Mouse (Mus musculus): ENCODE measurements around the gene Bmp8a. TPM values are rescaled to one million over a fixed set of nuclear protein-coding genes. Genes with fewer than 3 reads are reported as not detected.
"Not testable (repeated sequence)": the region's sequence is repeated elsewhere in the genome, so short reads cannot be mapped to it uniquely, and the experiment has no call there.

Gene Bmp8a
- polyA plus RNA-seq, 1 experiment = not detected

GRCm38 (mm10) chr4:123358613-123359012 lies 15.6 kb upstream of the Bmp8a start:
- Histone ChIP-seq H3K27ac (ENCODE audit: insufficient read depth, low read length) (no peak overlapping the region), H3K4me1 (ENCODE audit: control insufficient read depth, insufficient read depth, low read length) (no peaks in the 10 kb centered on the region), H3K4me3 (ENCODE audit: insufficient read depth, low read length) (no peak overlapping the region)
- TF ChIP-seq POLR2A (IDR thresholded peaks at IDR 0.05; ENCODE audit: low read depth, low read length) (no peak), CTCF (IDR thresholded peaks at IDR 0.05; ENCODE audit: borderline replicate concordance, insufficient read depth, low read length) (no peak)

- H3K4me1 ChIP-seq (ENCODE audit: control insufficient read depth, insufficient read depth, low read length) = no peaks in the 10 kb centered on the region
These were observed 12.9 kb upstream of the Bmp8a start for GRCm38 (mm10) chr4:123355941-123356340.

GRCm38 (mm10) chr4:123353271-123353877 lies 10.3 kb upstream of the Bmp8a start:
- no peak for TF ChIP-seq CTCF (IDR thresholded peaks at IDR 0.05; ENCODE audit: borderline replicate concordance, insufficient read depth, low read length)
- TF ChIP-seq POLR2A (IDR thresholded peaks at IDR 0.05; ENCODE audit: low read depth, low read length) = no peak
- H3K4me3 ChIP-seq (ENCODE audit: insufficient read depth, low read length) = no peak overlapping the region
- no peak overlapping the region for H3K27ac ChIP-seq (ENCODE audit: insufficient read depth, low read length)
- no peaks in the 10 kb centered on the region for H3K4me1 ChIP-seq (ENCODE audit: control insufficient read depth, insufficient read depth, low read length)

More at GRCm38 (mm10) chr4:123355941-123356340, 12.9 kb upstream of the Bmp8a start:
- H3K27ac ChIP-seq (ENCODE audit: insufficient read depth, low read length) = no peak overlapping the region
- no peak overlapping the region for H3K4me3 ChIP-seq (ENCODE audit: insufficient read depth, low read length)
- TF ChIP-seq POLR2A (IDR thresholded peaks at IDR 0.05; ENCODE audit: low read depth, low read length) (no peak), CTCF (IDR thresholded peaks at IDR 0.05; ENCODE audit: borderline replicate concordance, insufficient read depth, low read length) (no peak)

GRCm38 (mm10) chr4:123343471-123343789 lies 378 bp upstream of the Bmp8a start:
- no peak for TF ChIP-seq CTCF (IDR thresholded peaks at IDR 0.05; ENCODE audit: borderline replicate concordance, insufficient read depth, low read length)
- no peak for TF ChIP-seq POLR2A (IDR thresholded peaks at IDR 0.05; ENCODE audit: low read depth, low read length)

GRCm38 (mm10) chr4:123342091-123342641 lies 886 bp downstream of the Bmp8a start:
- H3K4me1 ChIP-seq (ENCODE audit: control insufficient read depth, insufficient read depth, low read length) = peaks cover 5% of the 10 kb centered on the region; the same call in 1 of the 2 replicates
- TF ChIP-seq CTCF (IDR thresholded peaks at IDR 0.05; ENCODE audit: borderline replicate concordance, insufficient read depth, low read length) = no peak
- TF ChIP-seq POLR2A (IDR thresholded peaks at IDR 0.05; ENCODE audit: low read depth, low read length) = no peak
- H3K27ac ChIP-seq (ENCODE audit: insufficient read depth, low read length) = no peak overlapping the region
- H3K4me3 ChIP-seq (ENCODE audit: insufficient read depth, low read length) = peak overlapping the region; percentile 47

More at GRCm38 (mm10) chr4:123343471-123343789, 378 bp upstream of the Bmp8a start:
- H3K4me3 ChIP-seq (ENCODE audit: insufficient read depth, low read length) = peak overlapping the region; percentile 47
- H3K4me1 ChIP-seq (ENCODE audit: control insufficient read depth, insufficient read depth, low read length) = peaks cover 5% of the 10 kb centered on the region; the same call in 1 of the 2 replicates
- no peak overlapping the region for H3K27ac ChIP-seq (ENCODE audit: insufficient read depth, low read length)

GRCm38 (mm10) chr4:123340232-123340631 lies 2.8 kb downstream of the Bmp8a start:
- no peak overlapping the region for H3K4me3 ChIP-seq (ENCODE audit: insufficient read depth, low read length)
- H3K4me1 ChIP-seq (ENCODE audit: control insufficient read depth, insufficient read depth, low read length) = peaks cover 7% of the 10 kb centered on the region; the same call in 1 of the 2 replicates
- no peak overlapping the region for H3K27ac ChIP-seq (ENCODE audit: insufficient read depth, low read length)
- TF ChIP-seq POLR2A (IDR thresholded peaks at IDR 0.05; ENCODE audit: low read depth, low read length) = no peak
- no peak for TF ChIP-seq CTCF (IDR thresholded peaks at IDR 0.05; ENCODE audit: borderline replicate concordance, insufficient read depth, low read length)

GRCm38 (mm10) chr4:123337693-123338092 lies 5.4 kb downstream of the Bmp8a start:
- Histone ChIP-seq H3K27ac (ENCODE audit: insufficient read depth, low read length) (no peak overlapping the region), H3K4me1 (ENCODE audit: control insufficient read depth, insufficient read depth, low read length) (peaks cover 7% of the 10 kb centered on the region; the same call in 1 of the 2 replicates), H3K4me3 (ENCODE audit: insufficient read depth, low read length) (no peak overlapping the region)
- TF ChIP-seq POLR2A (IDR thresholded peaks at IDR 0.05; ENCODE audit: low read depth, low read length) = no peak
- TF ChIP-seq CTCF (IDR thresholded peaks at IDR 0.05; ENCODE audit: borderline replicate concordance, insufficient read depth, low read length) = no peak

GRCm38 (mm10) chr4:123335796-123336585 lies 7.1 kb downstream of the Bmp8a start:
- TF ChIP-seq CTCF (IDR thresholded peaks at IDR 0.05; ENCODE audit: borderline replicate concordance, insufficient read depth, low read length) (peak; percentile 18; the same call in 1 of the 2 replicates), POLR2A (IDR thresholded peaks at IDR 0.05; ENCODE audit: low read depth, low read length) (no peak)
- Histone ChIP-seq H3K4me1 (ENCODE audit: control insufficient read depth, insufficient read depth, low read length) (peaks cover 7% of the 10 kb centered on the region; the same call in 1 of the 2 replicates), H3K27ac (ENCODE audit: insufficient read depth, low read length) (no peak overlapping the region), H3K4me3 (ENCODE audit: insufficient read depth, low read length) (no peak overlapping the region)

- H3K4me1 ChIP-seq (ENCODE audit: control insufficient read depth, insufficient read depth, low read length); H3K27ac ChIP-seq (ENCODE audit: insufficient read depth, low read length); H3K4me3 ChIP-seq (ENCODE audit: insufficient read depth, low read length): not testable (repeated sequence)
These were observed 7.8 kb downstream of the Bmp8a start for GRCm38 (mm10) chr4:123335244-123335643.

GRCm38 (mm10) chr4:123334177-123334576 lies 8.9 kb downstream of the Bmp8a start:
- Histone ChIP-seq H3K4me3 (ENCODE audit: insufficient read depth, low read length) (no peak overlapping the region), H3K4me1 (ENCODE audit: control insufficient read depth, insufficient read depth, low read length) (0 out of 2 replicates have a peak, but pooled peaks cover 2% of the 10 kb centered on the region), H3K27ac (ENCODE audit: insufficient read depth, low read length) (no peak overlapping the region)
- TF ChIP-seq POLR2A (IDR thresholded peaks at IDR 0.05; ENCODE audit: low read depth, low read length) (no peak), CTCF (IDR thresholded peaks at IDR 0.05; ENCODE audit: borderline replicate concordance, insufficient read depth, low read length) (no peak)
